Mouse (Mus musculus): Measurements from ENCODE around the gene Hoxa9. TPM values are rescaled to one million over a fixed set of nuclear protein-coding genes. Genes with fewer than 3 reads are reported as not detected.

Hoxa9 gene
- total RNA-seq, 2 experiments from 2014 or later, result not detected

GRCm38 (mm10) chr6:52248638-52249414, 17.9 kb upstream of the Hoxa9 start:
- intact Hi-C loops (cut with DNase I), result no loop called here
- DNase-seq (ENCODE audit: extremely low spot score in 1 of 2, low spot score in 2 of 2), result no peak

GRCm38 (mm10) chr6:52247766-52248637, 17.1 kb upstream of the Hoxa9 start:
- intact Hi-C loops (cut with DNase I), result no loop called here
- no peak for DNase-seq (ENCODE audit: extremely low spot score in 1 of 2, low spot score in 2 of 2)

GRCm38 (mm10) chr6:52246916-52247315, 16.0 kb upstream of the Hoxa9 start:
- DNase-seq (ENCODE audit: extremely low spot score in 1 of 2, low spot score in 2 of 2), result no peak
- intact Hi-C loops (cut with DNase I), result no loop called here

GRCm38 (mm10) chr6:52246403-52246803, 15.5 kb upstream of the Hoxa9 start:
- DNase-seq (ENCODE audit: extremely low spot score in 1 of 2, low spot score in 2 of 2), result no peak
- intact Hi-C loops (cut with DNase I), result no loop called here

- DNase-seq (ENCODE audit: extremely low spot score in 1 of 2, low spot score in 2 of 2), result no peak
- intact Hi-C loops (cut with DNase I), result no loop called here
Measured at GRCm38 (mm10) chr6:52245757-52246142, 14.9 kb upstream of the Hoxa9 start, which contains the start of gene Hoxa11. Gene Hoxa11, minus strand, starts transcription at chr6:52245810.

GRCm38 (mm10) chr6:52245040-52245756, 14.3 kb upstream of the Hoxa9 start:
- no peak for DNase-seq (ENCODE audit: extremely low spot score in 1 of 2, low spot score in 2 of 2)
- intact Hi-C loops (cut with DNase I), result no loop called here

GRCm38 (mm10) chr6:52244471-52245039, 13.7 kb upstream of the Hoxa9 start:
- intact Hi-C loops (cut with DNase I), result no loop called here
- no peak for DNase-seq (ENCODE audit: extremely low spot score in 1 of 2, low spot score in 2 of 2)

GRCm38 (mm10) chr6:52243681-52244121, 12.8 kb upstream of the Hoxa9 start:
- DNase-seq (ENCODE audit: extremely low spot score in 1 of 2, low spot score in 2 of 2), result no peak
- intact Hi-C loops (cut with DNase I), result no loop called here

GRCm38 (mm10) chr6:52242801-52243332, 12.0 kb upstream of the Hoxa9 start:
- intact Hi-C loops (cut with DNase I), result no loop called here
- no peak for DNase-seq (ENCODE audit: extremely low spot score in 1 of 2, low spot score in 2 of 2)

- no peak for DNase-seq (ENCODE audit: extremely low spot score in 1 of 2, low spot score in 2 of 2)
- intact Hi-C loops (cut with DNase I), result no loop called here
Measured at GRCm38 (mm10) chr6:52241001-52241621, 10.2 kb upstream of the Hoxa9 start.

- peak in 1 of 2 experiments; percentile 70 for DNase-seq (ENCODE audit: extremely low spot score in 1 of 2, low spot score in 2 of 2)
- intact Hi-C loops (cut with DNase I), result no loop called here
Measured at GRCm38 (mm10) chr6:52240389-52241000, 9.6 kb upstream of the Hoxa9 start, which contains the start of gene Hoxa10. Gene Hoxa10, minus strand, starts transcription at chr6:52240854.

- intact Hi-C loops (cut with DNase I), result loop anchor here (5.0 kb wide), 1 partner anchor 1063 kb away; no protein-coding TSS in a partner anchor
- DNase-seq (ENCODE audit: extremely low spot score in 1 of 2, low spot score in 2 of 2), result no peak
Measured at GRCm38 (mm10) chr6:52239625-52240388, 8.9 kb upstream of the Hoxa9 start.

GRCm38 (mm10) chr6:52238976-52239375, 8.1 kb upstream of the Hoxa9 start:
- intact Hi-C loops (cut with DNase I), result loop anchor here (5.0 kb wide), 1 partner anchor 1062 kb away; no protein-coding TSS in a partner anchor
- no peak for DNase-seq (ENCODE audit: extremely low spot score in 1 of 2, low spot score in 2 of 2)

GRCm38 (mm10) chr6:52238155-52238545, 7.3 kb upstream of the Hoxa9 start:
- no peak for DNase-seq (ENCODE audit: extremely low spot score in 1 of 2, low spot score in 2 of 2)

GRCm38 (mm10) chr6:52237346-52238154, 6.7 kb upstream of the Hoxa9 start:
- peak in 1 of 2 experiments; percentile 4 for DNase-seq (ENCODE audit: extremely low spot score in 1 of 2, low spot score in 2 of 2)
- intact Hi-C loops (cut with DNase I), result loop anchor here (5.0 kb wide), 1 partner anchor 1060 kb away; no protein-coding TSS in a partner anchor

More at GRCm38 (mm10) chr6:52238155-52238545, 7.3 kb upstream of the Hoxa9 start:
- intact Hi-C loops (cut with DNase I), result loop anchor here (5.0 kb wide), 1 partner anchor 1061 kb away; no protein-coding TSS in a partner anchor

GRCm38 (mm10) chr6:52236806-52237205, 5.9 kb upstream of the Hoxa9 start:
- intact Hi-C loops (cut with DNase I), result loop anchor here (5.0 kb wide), 1 partner anchor 1060 kb away; no protein-coding TSS in a partner anchor
- no peak for DNase-seq (ENCODE audit: extremely low spot score in 1 of 2, low spot score in 2 of 2)

All from left cerebral cortex, postnatal 10 days (tissue).